Mouse (Mus musculus) C2C12 (cell line): ENCODE measurements around the gene Cmklr1. TPM values are rescaled to one million over a fixed set of nuclear protein-coding genes. Genes with fewer than 3 reads are reported as not detected.

ENCODE experiments used
- H3K27me3 ChIP-seq: one replicate; pipeline ENCODE4 v1.6.1; 2011; ENCODE audit not compliant: control insufficient read depth, insufficient read depth, insufficient read length
- H3K36me3 ChIP-seq: one replicate; pipeline ENCODE4 v1.6.1; 2011; ENCODE audit not compliant: control insufficient read depth, insufficient read depth
- H3K4me3 ChIP-seq: one replicate; pipeline ENCODE4 v1.5.1; 2011; ENCODE audit warnings: mild to moderate bottlenecking, control low read depth; ENCODE audit not compliant: poor library complexity, insufficient read depth, severe bottlenecking
- H3K79me2 ChIP-seq: one replicate; pipeline ENCODE4 v1.6.1; 2011; ENCODE audit not compliant: control insufficient read depth, insufficient read depth
- H3K79me3 ChIP-seq: one replicate; pipeline ENCODE4 v1.6.1; 2011; ENCODE audit warnings: low read depth, control low read depth
- H3ac ChIP-seq: one replicate; pipeline ENCODE3; 2011; ENCODE audit warnings: low read depth; ENCODE audit not compliant: control insufficient read depth, insufficient read length
- CEBPB ChIP-seq: IDR thresholded peaks from one replicate; pipeline ENCODE4 v1.6.1; 2011; ENCODE audit warnings: low read depth, mild to moderate bottlenecking, control low read depth, moderate library complexity
- CTCF ChIP-seq: IDR thresholded peaks from one replicate; pipeline ENCODE4 v1.5.1; 2011; ENCODE audit not compliant: control insufficient read depth, insufficient read depth, insufficient read length
- FOSL1 ChIP-seq: IDR thresholded peaks from one replicate; pipeline ENCODE4 v1.8.0; 2011; ENCODE audit warnings: mild to moderate bottlenecking, low read length; ENCODE audit not compliant: poor library complexity, insufficient read depth, severe bottlenecking
- MAX ChIP-seq: IDR thresholded peaks from one replicate; pipeline ENCODE4 v1.6.1; 2011; ENCODE audit warnings: mild to moderate bottlenecking, control low read depth
- MYOD1 ChIP-seq: IDR thresholded peaks from one replicate; pipeline ENCODE4 v1.6.1; 2011; ENCODE audit warnings: low read depth; ENCODE audit not compliant: control insufficient read depth, insufficient read length
- MYOG ChIP-seq: IDR thresholded peaks from one replicate; pipeline ENCODE4 v1.6.1; 2011; ENCODE audit not compliant: control insufficient read depth, insufficient read length; ENCODE audit errors: extremely low read depth
- USF1 ChIP-seq: IDR thresholded peaks from one replicate; pipeline ENCODE4 v1.6.1; 2011; ENCODE audit warnings: low read depth, mild to moderate bottlenecking, control low read depth, moderate library complexity
- polyA plus RNA-seq: library from polyadenylated mRNA; unstranded; fragments of >200 nt; fragmentation: generic; extraction: Trizol; gene quantifications from one replicate; pipeline ENCODE4 v1.2.1, GENCODE M21; 2012; ENCODE audit warnings: missing spikeins

Gene Cmklr1
- polyA plus RNA-seq, 1 experiment: 1.2 TPM

DNA sequence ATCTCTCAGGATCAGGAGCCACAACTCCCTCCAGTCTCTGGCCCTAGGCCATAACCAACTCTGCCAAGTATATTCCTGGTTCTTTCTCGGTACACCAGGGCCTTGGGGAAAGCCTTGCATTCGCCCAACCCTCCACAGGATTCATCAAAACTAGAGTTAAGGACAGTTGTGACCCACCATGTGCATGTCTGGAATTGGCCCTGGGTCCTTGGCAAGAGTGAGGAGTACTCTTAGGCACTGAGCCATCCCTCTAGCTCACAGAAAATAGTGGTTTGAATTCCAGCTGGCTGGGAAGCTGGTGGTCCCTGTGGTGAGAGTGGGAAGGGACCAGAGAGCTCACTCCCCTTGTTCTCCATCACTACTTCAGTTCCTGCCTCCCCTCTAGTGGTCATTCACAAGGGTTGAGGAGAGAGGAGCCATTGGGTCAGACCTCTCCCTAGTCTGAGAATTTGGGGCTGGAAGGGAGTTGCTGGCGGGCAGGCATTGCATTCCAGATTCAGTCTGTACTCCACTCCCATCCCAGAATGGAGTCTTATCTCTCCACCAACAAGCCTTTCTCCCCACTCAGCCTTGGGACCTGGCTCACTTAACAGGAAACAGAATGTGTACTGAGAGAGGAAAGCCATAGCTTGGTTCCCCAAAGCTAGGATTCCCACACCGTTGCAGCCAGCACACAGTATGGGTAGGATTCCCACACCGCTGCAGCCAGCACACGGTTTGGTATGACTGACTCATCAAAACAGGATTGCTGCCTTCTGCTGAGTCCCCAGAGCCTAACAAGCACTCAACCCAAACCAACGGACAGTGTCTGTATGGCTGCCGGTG, 43.1 kb downstream of the Cmklr1 start:
- no peak overlapping the region for H3ac ChIP-seq
- no peak for TF ChIP-seq MAX
- TF ChIP-seq USF1: no peak
- no peak for TF ChIP-seq FOSL1
- no peak for TF ChIP-seq CEBPB
- no peak for TF ChIP-seq CTCF
- no peak for TF ChIP-seq MYOD1
- no peak for TF ChIP-seq MYOG
- H3K79me2 ChIP-seq: no peaks in the 10 kb centered on the region
- no peaks in the 10 kb centered on the region for H3K36me3 ChIP-seq
- no peak overlapping the region for H3K4me3 ChIP-seq
- H3K27me3 ChIP-seq: no peaks in the 10 kb centered on the region
- H3K79me3 ChIP-seq: no peaks in the 10 kb centered on the region

DNA sequence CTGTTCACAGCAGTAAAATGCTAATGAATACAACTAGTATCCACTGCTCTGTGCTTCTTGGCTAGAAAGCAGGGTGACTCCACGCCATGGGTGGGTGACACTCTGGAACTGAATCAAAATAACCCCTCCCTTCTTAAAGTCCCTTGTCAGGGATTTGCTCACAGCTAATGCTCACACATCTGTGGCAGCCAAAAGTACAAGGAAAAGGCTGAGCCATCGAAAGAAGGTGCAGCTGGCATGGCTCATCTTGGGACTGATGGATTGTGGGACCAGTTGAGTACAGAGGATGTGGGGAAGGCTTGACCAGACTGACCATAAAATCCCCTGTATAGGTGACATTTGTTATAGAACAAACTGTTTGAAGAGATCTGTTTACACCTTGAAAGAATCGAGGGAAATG, 44.1 kb downstream of the Cmklr1 start:
- Histone ChIP-seq H3K79me2 (no peaks in the 10 kb centered on the region), H3K79me3 (no peaks in the 10 kb centered on the region), H3K27me3 (no peaks in the 10 kb centered on the region), H3K4me3 (no peak overlapping the region), H3K36me3 (no peaks in the 10 kb centered on the region), H3ac (no peak overlapping the region)
- TF ChIP-seq MAX: no peak
- TF ChIP-seq CEBPB: no peak
- TF ChIP-seq MYOD1: no peak
- TF ChIP-seq MYOG: no peak
- TF ChIP-seq FOSL1: no peak
- no peak for TF ChIP-seq CTCF
- no peak for TF ChIP-seq USF1

DNA sequence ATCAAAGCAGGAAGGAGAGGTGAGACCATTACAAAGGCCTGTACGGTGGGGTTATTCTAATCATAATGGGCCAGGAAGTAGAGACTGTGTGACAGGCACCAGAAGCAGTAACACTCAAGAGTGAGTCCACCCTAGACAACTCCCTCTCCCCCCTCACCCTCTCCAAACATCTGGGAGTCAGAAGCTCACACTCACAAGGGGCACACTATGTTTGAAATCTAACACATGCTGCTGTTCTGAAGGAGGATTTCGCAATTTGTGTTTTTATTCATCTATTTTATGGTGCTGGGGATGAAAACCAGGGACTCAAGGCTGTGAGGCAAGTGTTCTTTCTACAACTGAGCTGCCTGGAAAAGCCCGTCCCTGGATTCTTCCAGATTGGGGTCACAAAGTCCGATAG, 45.5 kb downstream of the Cmklr1 start:
- no peak for TF ChIP-seq FOSL1
- TF ChIP-seq MAX: no peak
- Histone ChIP-seq H3K79me2 (no peaks in the 10 kb centered on the region), H3K4me3 (no peak overlapping the region), H3K36me3 (no peaks in the 10 kb centered on the region), H3K27me3 (no peaks in the 10 kb centered on the region), H3K79me3 (no peaks in the 10 kb centered on the region), H3ac (no peak overlapping the region)

DNA sequence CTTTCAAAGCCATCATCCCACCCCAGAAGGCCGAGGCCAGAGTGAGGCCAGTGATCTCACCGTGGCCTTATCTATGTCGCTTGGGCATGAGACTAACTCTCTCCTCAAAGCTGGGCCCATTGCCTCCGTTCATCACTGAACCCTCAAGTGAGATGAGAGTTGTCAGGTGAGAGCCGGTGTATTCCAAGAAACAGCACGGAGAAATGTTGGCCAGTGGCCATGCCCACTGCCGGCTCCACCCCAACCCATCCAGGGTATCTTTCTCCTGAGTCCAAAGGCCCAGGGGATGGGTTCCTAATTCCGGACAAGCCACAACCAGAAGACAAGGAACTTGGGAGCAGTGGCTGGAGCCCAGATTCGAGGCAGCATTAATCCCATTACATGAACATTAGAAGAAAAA, 46.8 kb downstream of the Cmklr1 start:
- Histone ChIP-seq H3K36me3 (no peaks in the 10 kb centered on the region), H3K27me3 (no peaks in the 10 kb centered on the region), H3K79me2 (no peaks in the 10 kb centered on the region), H3ac (no peak overlapping the region), H3K79me3 (no peaks in the 10 kb centered on the region), H3K4me3 (no peak overlapping the region)
- TF ChIP-seq CTCF: no peak
- TF ChIP-seq CEBPB: no peak
- TF ChIP-seq FOSL1: no peak
- TF ChIP-seq MYOD1: no peak
- no peak for TF ChIP-seq MYOG
- no peak for TF ChIP-seq USF1
- no peak for TF ChIP-seq MAX

DNA sequence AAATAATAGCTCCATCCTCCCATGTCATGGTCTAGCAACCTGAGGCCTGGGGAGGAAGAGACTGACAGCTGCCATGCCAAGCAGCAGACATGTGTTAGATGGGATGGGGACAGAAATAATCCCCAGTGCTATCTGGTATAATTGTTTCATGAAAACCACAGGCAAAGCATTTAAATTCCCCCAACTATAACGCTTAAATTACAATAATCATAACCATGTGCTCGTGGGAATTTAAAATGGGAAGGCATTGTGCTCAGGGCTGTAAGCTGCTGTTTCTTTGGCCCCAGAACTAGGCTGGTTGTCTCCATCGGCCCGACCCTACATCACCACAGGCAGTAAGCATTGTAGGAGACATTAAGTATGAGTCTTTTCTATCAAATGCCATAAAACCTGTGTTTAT, 49.4 kb downstream of the Cmklr1 start:
- TF ChIP-seq MAX (no peak), USF1 (no peak), CTCF (no peak), MYOD1 (no peak), MYOG (no peak), FOSL1 (no peak), CEBPB (no peak)
- H3K36me3 ChIP-seq: no peaks in the 10 kb centered on the region
- no peaks in the 10 kb centered on the region for H3K79me3 ChIP-seq
- no peaks in the 10 kb centered on the region for H3K79me2 ChIP-seq
- no peak overlapping the region for H3ac ChIP-seq
- no peaks in the 10 kb centered on the region for H3K27me3 ChIP-seq
- H3K4me3 ChIP-seq: no peak overlapping the region

DNA sequence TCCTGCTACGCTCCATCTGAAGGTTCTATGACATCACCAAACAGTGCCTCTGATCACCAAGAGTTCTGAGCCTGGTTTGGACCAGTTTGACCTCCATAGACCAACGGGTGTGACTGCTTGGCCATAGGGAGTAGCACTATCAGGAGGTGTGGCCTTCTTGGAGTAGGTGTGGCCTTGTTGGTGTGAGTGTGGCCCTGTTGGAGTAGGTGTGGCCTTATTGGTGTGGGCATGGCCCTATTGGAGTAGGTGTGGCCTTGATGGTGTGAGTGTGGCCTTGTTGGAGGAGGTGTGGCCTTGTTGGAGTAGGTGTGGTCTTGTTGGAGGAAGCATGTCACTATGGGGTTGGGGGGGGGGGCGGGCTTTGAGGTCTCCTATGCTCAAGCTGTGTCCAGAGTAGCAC, 50.0 kb downstream of the Cmklr1 start:
- no peaks in the 10 kb centered on the region for H3K27me3 ChIP-seq
- no peak overlapping the region for H3K4me3 ChIP-seq
- H3K79me2 ChIP-seq: no peaks in the 10 kb centered on the region
- TF ChIP-seq MAX (no peak), CTCF (no peak), USF1 (no peak), MYOG (no peak), FOSL1 (no peak), CEBPB (no peak), MYOD1 (no peak)
- no peak overlapping the region for H3ac ChIP-seq
- no peaks in the 10 kb centered on the region for H3K79me3 ChIP-seq
- no peaks in the 10 kb centered on the region for H3K36me3 ChIP-seq
